Mouse (Mus musculus): Measurements from ENCODE around the gene Med12l.

DNA sequence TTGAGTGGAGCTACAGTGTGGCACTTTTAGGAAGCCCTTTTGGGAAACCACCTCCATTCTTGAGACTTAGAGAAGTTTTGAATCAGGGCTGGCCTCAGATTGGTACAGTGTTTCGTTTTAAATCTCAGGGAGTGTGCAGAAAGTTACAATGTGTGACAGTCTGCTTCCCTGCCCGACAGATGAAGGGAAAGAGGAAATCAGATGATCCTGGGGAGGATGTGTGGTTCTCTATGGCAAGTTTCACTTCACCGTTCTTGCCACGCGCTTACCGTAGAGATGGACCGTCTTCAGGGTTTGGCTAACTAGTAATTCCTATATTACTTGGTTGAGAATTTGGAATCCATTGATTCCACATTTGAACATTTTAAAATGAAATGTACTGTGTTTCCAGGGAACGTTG lies 206.2 kb downstream of the Med12l start:
- TF ChIP-seq ZNF384 (IDR thresholded peaks at IDR 0.05; ENCODE audit: low read depth, low read length) = no peak
- TF ChIP-seq CTCF (conservative IDR thresholded peaks at IDR 0.05 in 1 of 2, IDR thresholded peaks at IDR 0.05 in 1 of 2; ENCODE audit: low read depth in 2 of 2, low read length in 2 of 2) = no peak
- peak; percentile 75 for TF ChIP-seq MAX (IDR thresholded peaks at IDR 0.05; ENCODE audit: low read length)
- no peak for TF ChIP-seq RAD21 (IDR thresholded peaks at IDR 0.05; ENCODE audit: low read depth, low read length)
- TF ChIP-seq SIN3A (IDR thresholded peaks at IDR 0.05; ENCODE audit: low read length) = peak; percentile 52; the same call in 1 of the 2 replicates
- TF ChIP-seq TBP (conservative IDR thresholded peaks at IDR 0.05; ENCODE audit: low read depth, low read length) = 0 out of 2 replicates have a peak, but pooled peaks have one; percentile 29
- TF ChIP-seq MAFK (IDR thresholded peaks at IDR 0.05; ENCODE audit: insufficient replicate concordance, low read length) = peak; percentile 50; the same call in 1 of the 2 replicates
- TF ChIP-seq ETS1 (conservative IDR thresholded peaks at IDR 0.05; ENCODE audit: low read depth, low read length) = peak; percentile 72
